In the genomic region with DNA sequence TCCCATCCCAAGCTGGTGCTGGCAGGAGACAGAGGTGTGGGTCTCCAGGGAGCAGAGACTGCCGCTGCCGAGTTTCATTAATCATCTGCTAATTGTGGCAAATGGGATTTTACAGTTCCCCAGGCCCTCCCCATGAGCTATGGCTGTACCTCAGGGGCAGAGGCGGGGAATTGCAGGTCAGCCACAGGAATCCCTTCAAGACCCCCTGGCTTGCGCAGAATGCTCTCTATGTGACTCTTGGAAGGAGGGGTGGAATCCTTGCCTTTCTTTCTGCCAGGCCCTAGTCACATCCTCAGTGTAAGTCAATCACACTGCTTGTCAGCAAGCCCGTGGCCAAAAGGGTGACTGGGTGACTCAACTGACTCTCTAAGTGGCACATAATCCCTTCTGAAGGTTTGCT, we compare ENCODE assay signal across 16 mouse cellular contexts.
"Had no signal": no experiment of that assay in that cellular context is flagged by ENCODE, and none has a peak within 500 bp of the region (broad histone marks: within the 10 kb centered on the region; RNA-seq: fewer than 3 reads in every experiment).

No protein-coding gene starts in this region.

- H3K36me3 ChIP-seq: limb, embryonic 12.5 days; liver, embryonic 13.5 days; lung, embryonic 15.5 days; neural tube, embryonic 12.5 days had no signal

- H3K4me1 ChIP-seq: limb, embryonic 12.5 days; lung, embryonic 15.5 days; megakaryocyte, embryonic 14.5 days had no signal

- H3K27ac ChIP-seq: layer of hippocampus, adult 2 months; limb, embryonic 12.5 days; liver, embryonic 13.5 days; lung, embryonic 15.5 days; macrophage; neural tube, embryonic 12.5 days had no signal

- H3K4me3 ChIP-seq: layer of hippocampus, adult 2 months; limb, embryonic 12.5 days; liver, embryonic 13.5 days; lung, embryonic 15.5 days; megakaryocyte, embryonic 14.5 days; neural tube, embryonic 12.5 days had no signal

- H3K9me3 ChIP-seq: limb, embryonic 12.5 days; liver, embryonic 13.5 days; lung, embryonic 15.5 days; megakaryocyte, embryonic 14.5 days; neural tube, embryonic 12.5 days had no signal

- ATAC-seq: liver, postnatal 0 days had no signal

- H3K9ac ChIP-seq: limb, embryonic 12.5 days; liver, embryonic 13.5 days; liver, postnatal 0 days; lung, embryonic 15.5 days; neural tube, embryonic 12.5 days had no signal

- H3K4me2 ChIP-seq: limb, embryonic 12.5 days; liver, embryonic 13.5 days; lung, embryonic 15.5 days; neural tube, embryonic 12.5 days had no signal

- DNase-seq: kidney, postnatal 10 days; kidney, postnatal 4 days; liver; liver, embryonic 13.5 days; liver, postnatal 0 days; lung, postnatal 14 days; midbrain, embryonic 14.5 days; spleen, adult 18-20 months; thymus, adult 18-20 months; thymus, postnatal 14 days had no signal

- H3K27me3 ChIP-seq: neural tube, embryonic 12.5 days had no signal
